Mouse (Mus musculus) layer of hippocampus, adult 11-12 months (tissue): ENCODE data around the gene Gfod2.

Experiments
- DNase-seq: peaks from one replicate; pipeline ENCODE4 v3.0.0; 2022; ENCODE audit warnings: low spot score

Gfod2 gene

GRCm38 (mm10) chr8:105757796-105758276 lies 628 bp downstream of the Gfod2 start:
- no peak for DNase-seq

- DNase-seq: no peak
Observed at GRCm38 (mm10) chr8:105754688-105755087, 3.8 kb downstream of the Gfod2 start.

GRCm38 (mm10) chr8:105753916-105754315 lies 4.5 kb downstream of the Gfod2 start:
- DNase-seq: no peak

GRCm38 (mm10) chr8:105750606-105751005 lies 7.9 kb downstream of the Gfod2 start:
- peak; percentile 51 for DNase-seq

- DNase-seq: no peak
Observed at GRCm38 (mm10) chr8:105743301-105743700, 15.2 kb downstream of the Gfod2 start.

GRCm38 (mm10) chr8:105739216-105739615 lies 19.2 kb downstream of the Gfod2 start:
- DNase-seq: no peak

GRCm38 (mm10) chr8:105732186-105732585 lies 26.3 kb downstream of the Gfod2 start:
- DNase-seq: no peak

- DNase-seq: no peak
Observed at GRCm38 (mm10) chr8:105727397-105728124, 30.9 kb downstream of the Gfod2 start.

GRCm38 (mm10) chr8:105725726-105726125 lies 32.7 kb downstream of the Gfod2 start:
- no peak for DNase-seq

GRCm38 (mm10) chr8:105722861-105723260 lies 35.6 kb downstream of the Gfod2 start:
- DNase-seq: no peak

- DNase-seq: no peak
Observed at GRCm38 (mm10) chr8:105719637-105720036, 38.8 kb downstream of the Gfod2 start.

- DNase-seq: no peak
Observed at GRCm38 (mm10) chr8:105716302-105716945, 42.0 kb downstream of the Gfod2 start.

- no peak for DNase-seq
Observed at GRCm38 (mm10) chr8:105715042-105715441, 43.4 kb downstream of the Gfod2 start.

- peak; percentile 89 for DNase-seq
Observed at GRCm38 (mm10) chr8:105714139-105714538, 44.3 kb downstream of the Gfod2 start.

- no peak for DNase-seq
Observed at GRCm38 (mm10) chr8:105712286-105712685, 46.2 kb downstream of the Gfod2 start.

- no peak for DNase-seq
Observed at GRCm38 (mm10) chr8:105709317-105709716, 49.1 kb downstream of the Gfod2 start.

GRCm38 (mm10) chr8:105708675-105709074 lies 49.8 kb downstream of the Gfod2 start:
- DNase-seq: no peak

GRCm38 (mm10) chr8:105707498-105708403 lies 50.7 kb downstream of the Gfod2 start, which contains the start of the genes 4933405L10Rik and Enkd1:
Gene 4933405L10Rik (plus strand): TSS chr8:105707655.
Gene Enkd1 (minus strand): TSS chr8:105708210.
- DNase-seq: peak; percentile 89

GRCm38 (mm10) chr8:105706426-105706825 lies 52.0 kb downstream of the Gfod2 start:
- no peak for DNase-seq

GRCm38 (mm10) chr8:105704955-105705354 lies 53.5 kb downstream of the Gfod2 start:
- DNase-seq: no peak

GRCm38 (mm10) chr8:105704146-105704812 lies 54.2 kb downstream of the Gfod2 start:
- DNase-seq: no peak
